Mouse (Mus musculus): ENCODE data around the gene Stpg1. TPM values are rescaled to one million over a fixed set of nuclear protein-coding genes. Genes with fewer than 3 reads are reported as not detected.

The Stpg1 gene
- polyA plus RNA-seq, 1 experiment from 2014 or later = 0.84 TPM

DNA sequence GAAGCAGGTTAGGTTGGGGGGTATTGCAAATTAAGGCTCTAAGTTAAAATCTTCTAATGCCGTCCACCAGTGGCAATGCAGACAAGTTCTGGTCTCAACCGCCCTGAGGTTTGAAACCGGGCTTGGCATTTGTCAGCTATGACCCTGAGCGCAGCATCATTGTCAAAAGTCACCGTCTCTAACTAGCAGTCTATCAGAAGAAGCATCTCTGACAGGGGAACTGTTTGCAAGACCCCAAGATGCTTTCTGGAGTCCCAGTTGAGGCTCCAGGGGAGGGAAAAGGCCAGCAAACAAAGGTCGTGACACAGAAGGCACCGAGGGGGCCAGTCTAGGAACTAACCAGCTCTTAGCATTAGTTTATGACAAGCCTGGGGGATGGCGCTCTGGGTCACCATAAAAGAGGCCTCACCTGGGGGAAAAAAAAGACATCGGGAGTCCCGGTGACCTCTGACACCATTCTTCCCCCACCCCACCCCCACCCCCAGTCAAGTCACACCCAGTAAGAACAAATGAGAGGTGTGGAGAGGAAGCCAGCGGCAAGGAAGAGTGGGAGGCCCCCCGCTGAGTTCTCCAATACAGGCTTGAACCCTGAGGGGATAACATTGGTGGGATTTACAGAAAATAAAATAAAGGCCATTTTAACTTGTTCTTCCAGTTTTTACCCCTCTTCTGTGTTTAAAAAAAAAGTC, 86.8 kb downstream of the Stpg1 start:
- Histone ChIP-seq H3K27ac (ENCODE audit: low read length) (no peak overlapping the region), H3K4me2 (replicated peaks; ENCODE audit: low read depth, low read length) (no peak overlapping the region), H3K4me3 (ENCODE audit: low read length) (no peak overlapping the region), H3K27me3 (ENCODE audit: insufficient read depth, low read length) (no peaks in the 10 kb centered on the region), H3K9me3 (ENCODE audit: low read length) (no peaks in the 10 kb centered on the region), H3K36me3 (ENCODE audit: insufficient read depth, low read length) (no peaks in the 10 kb centered on the region), H3K4me1 (ENCODE audit: insufficient read depth, low read length) (peaks cover 6% of the 10 kb centered on the region), H3K9ac (replicated peaks; ENCODE audit: low read length) (no peak overlapping the region)
- no peak for ATAC-seq (ENCODE audit: low FRiP score, low TSS enrichment)
- 32% methylated on average over 12 of the region's 12 CpGs for WGBS

DNA sequence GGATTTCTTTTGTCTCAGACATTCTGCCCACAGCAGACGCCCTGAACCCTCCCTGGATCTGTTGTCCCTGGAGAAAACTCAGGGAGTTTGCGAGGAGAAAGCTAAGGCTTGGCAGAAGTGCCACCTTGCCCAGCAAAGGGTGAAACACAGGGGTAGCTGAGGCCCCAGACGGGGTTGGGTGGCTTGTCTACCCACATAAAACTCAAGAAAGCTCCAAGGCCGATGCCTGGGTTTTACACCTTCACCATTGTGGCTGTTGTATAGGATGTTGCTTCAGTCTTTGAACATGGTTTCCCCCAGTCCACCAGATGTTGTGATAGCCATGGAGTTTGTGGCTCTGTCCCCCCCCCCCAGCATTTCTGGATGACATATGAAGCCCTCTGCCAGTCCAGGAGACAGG, 90.2 kb downstream of the Stpg1 start:
- no peaks in the 10 kb centered on the region for H3K36me3 ChIP-seq (ENCODE audit: insufficient read depth, low read length)
- peaks cover 6% of the 10 kb centered on the region for H3K4me1 ChIP-seq (ENCODE audit: insufficient read depth, low read length)
- H3K27ac ChIP-seq (ENCODE audit: low read length) = no peak overlapping the region
- no peak overlapping the region for H3K4me3 ChIP-seq (ENCODE audit: low read length)
- no peaks in the 10 kb centered on the region for H3K9me3 ChIP-seq (ENCODE audit: low read length)
- no peak overlapping the region for H3K4me2 ChIP-seq (replicated peaks; ENCODE audit: low read depth, low read length)
- ATAC-seq (ENCODE audit: low FRiP score, low TSS enrichment) = no peak
- H3K9ac ChIP-seq (replicated peaks; ENCODE audit: low read length) = no peak overlapping the region
- WGBS = 59% methylated on average over 4 of the region's 4 CpGs
- no peaks in the 10 kb centered on the region for H3K27me3 ChIP-seq (ENCODE audit: insufficient read depth, low read length)

Small RNA genes within 50 kb of the gene (microRNA-seq; reads per million reads assigned to microRNA genes)
- gene Gm25317 = not detected

Other genes starting within 250 kb of the Stpg1 start
- gene Clic4, start 222.0 kb upstream of the Stpg1 start, polyA plus RNA-seq (2015; fragmentation: Nextera tagmentation; extraction: Ambion mirVana) = 209 and 228 TPM in 2 replicates
- gene Srrm1, start 141.5 kb upstream of the Stpg1 start, polyA plus RNA-seq (2015; fragmentation: Nextera tagmentation; extraction: Ambion mirVana) = 180 and 233 TPM in 2 replicates
- gene Ncmap, start 96.6 kb upstream of the Stpg1 start, polyA plus RNA-seq (2015; fragmentation: Nextera tagmentation; extraction: Ambion mirVana) = 2.0 and 4.3 TPM in 2 replicates
- gene Rcan3, start 60.9 kb upstream of the Stpg1 start, polyA plus RNA-seq (2015; fragmentation: Nextera tagmentation; extraction: Ambion mirVana) = 15.0 and 15.3 TPM in 2 replicates
- 4.3 and 7.1 TPM in 2 replicates for gene Nipal3, start 248 bp downstream of the Stpg1 start, polyA plus RNA-seq (2015; fragmentation: Nextera tagmentation; extraction: Ambion mirVana)
- 3.6 and 4.9 TPM in 2 replicates for gene Grhl3, start 78.8 kb downstream of the Stpg1 start, polyA plus RNA-seq (2015; fragmentation: Nextera tagmentation; extraction: Ambion mirVana)
- gene Ifnlr1, start 191.5 kb downstream of the Stpg1 start, polyA plus RNA-seq (2015; fragmentation: Nextera tagmentation; extraction: Ambion mirVana) = 1.0 and 1.4 TPM in 2 replicates
- 0.11 TPM in 1 of 2 replicates, not detected in the other for gene Il22ra1, start 233.4 kb downstream of the Stpg1 start, polyA plus RNA-seq (2015; fragmentation: Nextera tagmentation; extraction: Ambion mirVana)